Mouse (Mus musculus) induced T-regulatory cell, adult 2 months (primary cell): ENCODE measurements around the gene Acvr1c.

Source experiments
- DNase-seq: peaks from one replicate; pipeline ENCODE4 v3.0.0-alpha.2; 2012; ENCODE audit warnings: low read depth

Acvr1c gene

GRCm38 (mm10) chr2:58282259-58282910, 75.3 kb downstream of the Acvr1c start:
- peak; percentile 91 for DNase-seq

- no peak for DNase-seq
These were observed 76.6 kb downstream of the Acvr1c start for GRCm38 (mm10) chr2:58281046-58281445.

- DNase-seq = no peak
These were observed 78.5 kb downstream of the Acvr1c start for GRCm38 (mm10) chr2:58279163-58279562.

- DNase-seq = no peak
These were observed 81.2 kb downstream of the Acvr1c start for GRCm38 (mm10) chr2:58276454-58276853.

GRCm38 (mm10) chr2:58240639-58241038, 117.1 kb downstream of the Acvr1c start:
- DNase-seq = no peak

GRCm38 (mm10) chr2:58237487-58237886, 120.2 kb downstream of the Acvr1c start:
- DNase-seq = no peak
